Mouse (Mus musculus) forebrain, embryonic 10.5 days (tissue): ENCODE measurements around the gene Apc2. TPM values are rescaled to one million over a fixed set of nuclear protein-coding genes. Genes with fewer than 3 reads are reported as not detected.
"Not testable (repeated sequence)": the region's sequence is repeated elsewhere in the genome, so short reads cannot be mapped to it uniquely, and the experiment has no call there.

Experiments used
- DNase-seq: peaks from one replicate; pipeline ENCODE4 v3.0.0-alpha.2; 2017; ENCODE audit warnings: low spot score; ENCODE audit errors: extremely low spot score
- H3K27ac ChIP-seq: fragments of 300-500 bp; sonication (generic); 2 replicates; pipeline ENCODE4 v1.5.1; 2016; ENCODE audit warnings: mild to moderate bottlenecking
- H3K27me3 ChIP-seq: fragments of 300-500 bp; sonication (generic); 2 replicates; pipeline ENCODE4 v1.6.1; 2016; ENCODE audit warnings: mild to moderate bottlenecking; ENCODE audit not compliant: poor library complexity, severe bottlenecking
- H3K36me3 ChIP-seq: fragments of 300-500 bp; sonication (generic); replicated peaks from 2 replicates; pipeline ENCODE4 v1.6.1; 2016; ENCODE audit warnings: mild to moderate bottlenecking, moderate library complexity
- H3K4me1 ChIP-seq: fragments of 300-500 bp; sonication (generic); 2 replicates; pipeline ENCODE4 v1.6.1; 2016
- H3K4me3 ChIP-seq: fragments of 300-500 bp; sonication (generic); 2 replicates; pipeline ENCODE4 v1.5.1; 2016; ENCODE audit warnings: mild to moderate bottlenecking, moderate library complexity
- H3K9me3 ChIP-seq: fragments of 300-500 bp; sonication (generic); 2 replicates; pipeline ENCODE4 v1.6.1; 2016; ENCODE audit warnings: mild to moderate bottlenecking, moderate library complexity
- WGBS: fragments of 180-500 bp; shearing (Covaris S2); methylation state at CpG from one replicate; pipeline ENCODE4 v1.1.7; 2016; 5-methylcytosine and 5-hydroxymethylcytosine counted together
- polyA plus RNA-seq: library from polyadenylated mRNA; unstranded; fragments of >200 nt; fragmentation: Nextera tagmentation; extraction: Ambion mirVana; gene quantifications from 2 replicates; pipeline ENCODE4 v1.2.1, GENCODE M21; 2016

Apc2 gene
- polyA plus RNA-seq, result 19.4 and 27.0 TPM in 2 replicates

DNA sequence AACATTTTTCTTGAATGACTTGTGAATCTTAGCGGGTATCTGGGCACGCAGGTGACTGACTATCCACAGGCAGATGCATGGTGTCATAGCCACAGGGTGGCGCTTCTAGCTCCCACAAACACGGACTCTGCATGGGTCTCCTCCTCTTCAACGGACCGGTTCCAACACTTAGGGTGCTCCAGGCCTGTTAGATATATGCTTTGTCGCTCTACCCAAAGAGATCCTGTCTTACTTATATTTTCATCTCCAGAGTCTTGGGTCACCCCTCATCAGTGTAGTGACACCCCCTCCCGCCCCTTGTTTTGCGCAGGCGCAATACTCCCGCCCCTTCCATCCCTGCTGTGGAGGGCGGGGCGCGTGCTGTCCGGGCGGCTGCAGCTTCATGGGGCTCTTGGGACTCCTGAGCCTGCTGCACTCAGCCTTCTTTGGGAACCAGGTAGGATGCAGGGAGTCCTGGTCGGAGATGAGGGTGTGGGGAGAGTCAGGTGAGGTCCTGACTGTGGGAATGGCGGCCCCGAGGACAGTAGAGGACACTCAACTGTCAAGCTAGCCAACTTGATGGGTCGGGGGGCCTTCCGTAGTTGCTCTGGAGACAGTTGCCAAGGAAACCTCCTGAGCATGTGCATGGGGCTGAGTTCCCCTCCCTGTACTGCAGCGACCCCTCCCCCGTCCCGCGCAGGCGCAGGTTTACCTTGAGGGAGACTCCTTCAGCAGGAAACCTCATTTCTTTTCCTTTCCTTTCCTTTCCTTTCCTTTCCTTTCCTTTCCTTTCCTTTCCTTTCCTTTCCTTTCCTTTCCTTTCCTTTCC, at the start of gene Apc2:
TSS of gene Apc2 (plus strand) at position 360 of the 808 bp plus-strand sequence.
- peak; percentile 81 for DNase-seq
- peaks cover 26% of the 10 kb centered on the region for H3K36me3 ChIP-seq
- no peaks in the 10 kb centered on the region for H3K9me3 ChIP-seq
- 1% methylated on average over 26 of the region's 26 CpGs for WGBS
- peaks cover 45% of the 10 kb centered on the region for H3K27me3 ChIP-seq
- H3K4me3 ChIP-seq, result peak within 1 kb of the TSS; percentile 98
- H3K27ac ChIP-seq, result peak within 1 kb of the TSS; percentile 85
- peaks cover 84% of the 10 kb centered on the region for H3K4me1 ChIP-seq

DNA sequence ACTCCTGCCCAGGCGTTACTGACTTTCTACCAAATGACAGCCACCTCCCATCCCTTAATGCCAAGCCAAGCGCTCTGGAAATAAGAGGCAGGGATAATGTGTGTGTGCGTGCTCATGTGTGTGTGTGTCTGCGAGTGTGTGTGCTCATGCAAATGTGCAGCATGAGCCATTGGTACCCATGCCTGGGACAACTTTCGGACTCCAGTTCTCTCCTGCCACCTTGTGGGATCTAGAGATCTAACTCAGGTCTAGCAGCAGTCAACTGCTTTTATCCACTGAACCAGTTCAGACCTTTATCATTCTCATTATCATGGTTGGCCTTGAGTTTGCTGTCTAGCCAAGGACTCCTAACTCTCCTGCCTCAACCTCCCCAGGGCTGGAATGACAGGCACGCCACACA, 47.9 kb upstream of the Apc2 start:
- no peak for DNase-seq
- 68% methylated on average over 6 of the region's 6 CpGs for WGBS

DNA sequence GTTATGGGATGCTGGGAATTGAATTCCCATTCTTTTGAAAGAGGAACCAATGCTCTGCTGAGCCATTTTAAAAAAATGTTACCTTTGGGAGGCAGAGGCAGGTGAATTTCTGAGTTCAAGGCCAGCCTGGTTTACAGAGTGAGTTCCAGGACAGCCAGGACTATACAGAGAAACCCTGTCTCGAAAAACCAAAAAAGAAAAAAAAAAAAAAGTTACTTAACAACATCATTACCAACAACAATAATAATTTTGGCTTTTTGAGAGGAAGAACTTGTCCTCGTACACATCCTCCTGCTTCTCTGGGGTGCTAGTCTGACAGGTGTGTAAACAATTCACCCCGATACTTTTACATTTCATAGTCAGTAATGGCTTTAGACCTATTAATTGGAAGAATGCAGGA, 47.3 kb upstream of the Apc2 start:
- peaks cover 26% of the 10 kb centered on the region for H3K36me3 ChIP-seq
- not testable (repeated sequence) for DNase-seq, H3K9me3 ChIP-seq, H3K27me3 ChIP-seq
- 66% methylated on average over 3 of the region's 3 CpGs for WGBS
- peak overlapping the region; percentile 74 for H3K4me3 ChIP-seq
- 0 out of 2 replicates have a peak overlapping the region, but pooled peaks have one; percentile 91 for H3K27ac ChIP-seq
- peaks cover 36% of the 10 kb centered on the region for H3K4me1 ChIP-seq

More for the DNA sequence above, 47.9 kb upstream of the Apc2 start:
- H3K9me3 ChIP-seq, result no peaks in the 10 kb centered on the region
- H3K27ac ChIP-seq, result no peak overlapping the region
- peaks cover 36% of the 10 kb centered on the region for H3K4me1 ChIP-seq
- peaks cover 26% of the 10 kb centered on the region for H3K36me3 ChIP-seq
- H3K27me3 ChIP-seq, result no peaks in the 10 kb centered on the region
- 0 out of 2 replicates have a peak overlapping the region, but pooled peaks have one; percentile 74 for H3K4me3 ChIP-seq

DNA sequence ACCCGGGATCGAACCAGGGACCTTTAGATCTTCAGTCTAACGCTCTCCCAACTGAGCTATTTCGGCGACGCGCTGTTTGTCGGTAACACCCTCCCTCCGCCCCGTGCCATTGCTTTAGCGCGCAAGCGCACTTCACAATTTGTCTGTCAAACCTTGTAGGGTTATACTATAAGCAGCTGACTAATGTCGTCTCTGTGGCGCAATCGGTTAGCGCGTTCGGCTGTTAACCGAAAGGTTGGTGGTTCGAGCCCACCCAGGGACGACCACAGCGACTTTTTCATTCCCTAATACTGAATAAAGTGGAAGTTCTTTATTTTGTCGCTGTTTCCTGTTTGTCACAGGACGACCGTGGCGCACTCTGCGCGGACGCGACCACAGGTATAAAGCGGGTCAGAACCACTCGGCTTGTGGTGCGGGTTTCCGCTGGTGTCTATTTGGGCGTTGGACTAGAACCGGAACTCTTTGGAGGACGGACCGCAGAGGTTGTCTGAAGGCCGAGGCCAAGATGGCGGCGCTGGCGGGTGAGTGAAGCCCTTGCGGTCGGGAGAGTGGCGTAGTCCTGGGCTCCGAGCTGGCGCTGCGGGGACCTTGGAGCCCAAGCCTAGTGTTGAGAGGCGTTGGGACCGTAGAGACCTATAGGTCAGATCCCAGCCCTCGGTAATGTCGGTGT, 46.7 kb upstream of the Apc2 start, which contains the start of gene Ndufs7:
TSS of gene Ndufs7 (plus strand) at position 151 of the 670 bp plus-strand sequence.
- Histone ChIP-seq H3K36me3 (peaks cover 26% of the 10 kb centered on the region), H3K4me1 (peaks cover 36% of the 10 kb centered on the region), H3K9me3 (no peaks in the 10 kb centered on the region), H3K4me3 (peak within 1 kb of the TSS; percentile 74), H3K27me3 (no peaks in the 10 kb centered on the region), H3K27ac (peak within 1 kb of the TSS; percentile 91)
- WGBS, result under 1% methylated on average over 53 of the region's 53 CpGs
- peak; percentile 92 for DNase-seq

DNA sequence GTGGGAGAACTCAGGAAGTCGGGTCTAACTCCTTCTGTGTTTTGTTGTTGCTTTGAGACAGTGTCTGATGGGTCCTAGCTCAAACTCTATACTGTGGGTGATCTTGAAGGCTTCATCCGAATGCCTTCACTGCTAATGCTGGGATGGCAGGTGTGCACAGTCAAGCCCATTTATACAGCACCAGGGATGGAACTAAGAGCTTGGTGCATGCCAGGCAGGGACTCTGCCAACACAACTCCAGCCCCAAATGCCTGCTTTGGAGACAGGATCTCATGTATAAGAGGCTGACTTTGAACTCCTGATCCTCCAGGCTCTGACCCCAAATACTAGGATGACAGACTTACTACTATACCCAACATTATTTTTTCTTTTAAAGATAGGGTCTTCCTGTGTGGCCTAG, 45.7 kb upstream of the Apc2 start:
- Histone ChIP-seq H3K36me3 (peaks cover 28% of the 10 kb centered on the region), H3K4me1 (peaks cover 36% of the 10 kb centered on the region), H3K27me3 (no peaks in the 10 kb centered on the region), H3K9me3 (no peaks in the 10 kb centered on the region), H3K4me3 (peak overlapping the region; percentile 74), H3K27ac (peak overlapping the region; percentile 91)
- 46% methylated on average over 2 of the region's 2 CpGs for WGBS
- no peak for DNase-seq

DNA sequence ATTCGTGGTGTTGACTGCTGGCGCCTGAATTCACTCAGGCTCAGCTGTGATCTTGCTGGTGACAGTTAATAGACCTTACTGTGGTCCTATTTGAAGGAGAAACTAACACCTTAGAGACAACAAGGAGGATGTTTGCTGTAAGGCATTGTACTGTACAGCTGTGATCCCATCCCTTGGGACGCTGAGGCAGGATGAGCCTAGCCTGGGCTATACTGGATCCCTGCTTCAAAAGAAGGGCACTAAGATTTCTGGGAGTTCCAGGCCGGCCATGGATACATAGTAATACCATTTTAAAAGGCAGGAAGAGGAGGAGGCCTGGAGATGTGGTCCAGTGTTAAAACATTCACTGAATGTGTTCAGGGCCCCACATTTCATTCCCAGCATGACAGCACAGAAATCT, 45.2 kb upstream of the Apc2 start:
- H3K9me3 ChIP-seq, result no peaks in the 10 kb centered on the region
- no peak overlapping the region for H3K27ac ChIP-seq
- no peaks in the 10 kb centered on the region for H3K27me3 ChIP-seq
- peaks cover 33% of the 10 kb centered on the region for H3K36me3 ChIP-seq
- WGBS, result 90% methylated on average over 4 of the region's 4 CpGs
- peaks cover 31% of the 10 kb centered on the region for H3K4me1 ChIP-seq
- H3K4me3 ChIP-seq, result peak overlapping the region; percentile 74
- no peak for DNase-seq

DNA sequence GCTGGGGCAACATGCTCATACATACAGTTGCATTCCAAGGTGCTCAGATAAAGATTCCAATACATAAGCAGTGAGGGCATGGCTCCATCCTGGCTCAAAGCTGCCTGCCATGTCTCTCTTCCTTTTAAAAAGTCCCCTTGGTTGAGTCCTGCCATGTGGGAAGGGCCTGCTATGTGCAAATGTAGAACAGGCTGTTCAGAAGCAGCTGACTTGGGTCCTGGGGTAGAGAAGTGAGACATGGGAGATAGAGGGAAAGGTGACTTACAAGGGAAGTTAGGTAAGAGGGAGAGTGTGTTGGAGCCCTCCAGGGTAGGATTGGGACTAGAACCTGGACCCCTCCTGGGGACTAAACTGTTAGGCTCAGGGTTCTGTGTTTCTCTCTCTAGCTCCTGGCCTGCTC, 43.8 kb upstream of the Apc2 start:
- DNase-seq, result no peak
- peaks cover 47% of the 10 kb centered on the region for H3K36me3 ChIP-seq
- H3K4me3 ChIP-seq, result no peak overlapping the region
- H3K4me1 ChIP-seq, result peaks cover 32% of the 10 kb centered on the region
- H3K27ac ChIP-seq, result no peak overlapping the region
- no peaks in the 10 kb centered on the region for H3K9me3 ChIP-seq
- H3K27me3 ChIP-seq, result no peaks in the 10 kb centered on the region

DNA sequence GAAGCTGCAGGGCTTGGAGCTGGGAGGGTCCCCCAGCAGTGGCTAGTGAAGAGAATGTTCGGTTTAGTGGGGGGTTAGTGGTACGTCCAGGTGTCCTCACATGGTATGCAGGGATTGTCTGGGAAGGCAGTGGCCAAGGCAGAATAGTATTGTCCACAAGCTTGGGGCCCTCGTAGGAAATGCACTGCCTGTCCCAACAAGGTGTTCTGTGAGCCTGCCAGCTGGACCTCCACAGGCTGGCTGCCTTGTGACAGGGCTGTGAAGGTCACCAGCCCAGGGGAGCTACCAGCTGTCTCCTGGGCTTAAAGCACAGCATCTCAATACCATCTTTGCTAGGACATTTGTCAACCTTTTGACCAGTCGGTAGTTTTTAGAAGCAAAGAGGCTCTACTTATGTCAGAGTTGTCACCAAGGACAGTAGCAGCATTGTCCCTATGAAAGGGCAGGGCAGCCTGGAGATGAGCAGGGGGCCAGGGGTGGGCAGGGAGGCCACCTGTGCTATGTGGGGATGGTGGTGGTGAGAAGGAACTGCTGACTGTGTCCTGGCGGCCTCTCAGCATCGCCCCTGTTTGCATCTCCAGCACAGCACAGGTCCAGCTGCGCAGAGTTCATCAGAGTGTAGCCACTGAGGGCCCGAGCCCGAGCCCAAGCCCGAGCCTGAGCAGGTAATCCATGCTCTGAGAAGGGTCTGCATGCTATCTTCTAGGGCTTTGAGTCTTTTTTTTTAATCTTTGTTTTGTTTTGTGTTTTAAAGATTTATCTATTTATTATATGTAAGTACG, 43.1 kb upstream of the Apc2 start:
- Histone ChIP-seq H3K27me3 (no peaks in the 10 kb centered on the region), H3K36me3 (peaks cover 53% of the 10 kb centered on the region), H3K4me3 (no peak overlapping the region), H3K27ac (no peak overlapping the region), H3K9me3 (no peaks in the 10 kb centered on the region), H3K4me1 (peaks cover 31% of the 10 kb centered on the region)
- no peak for DNase-seq
- 92% methylated on average over 11 of the region's 11 CpGs for WGBS

DNA sequence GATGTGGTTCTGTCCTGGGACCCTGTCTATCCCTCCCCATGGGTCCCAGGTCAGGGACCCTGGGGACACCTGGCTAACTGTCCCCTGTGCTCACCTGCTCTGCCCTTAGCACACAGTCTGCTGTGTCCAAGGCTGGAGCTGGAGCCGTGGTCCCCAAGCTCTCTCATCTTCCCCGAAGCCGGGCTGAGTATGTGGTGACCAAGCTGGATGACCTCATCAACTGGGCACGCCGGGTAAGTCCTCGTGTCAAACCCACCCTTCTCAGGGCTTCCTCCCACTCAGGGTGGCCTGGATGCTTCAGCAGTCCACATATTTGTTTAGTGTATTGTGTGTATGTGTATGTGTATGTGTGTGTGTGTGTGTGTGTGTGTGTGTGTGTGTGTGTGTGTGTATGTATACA, 42.2 kb upstream of the Apc2 start:
- Histone ChIP-seq H3K27me3 (no peaks in the 10 kb centered on the region), H3K4me3 (no peak overlapping the region), H3K36me3 (peaks cover 62% of the 10 kb centered on the region), H3K4me1 (peaks cover 29% of the 10 kb centered on the region), H3K9me3 (no peaks in the 10 kb centered on the region), H3K27ac (no peak overlapping the region)
- WGBS, result 91% methylated on average over 6 of the region's 6 CpGs
- DNase-seq, result no peak

DNA sequence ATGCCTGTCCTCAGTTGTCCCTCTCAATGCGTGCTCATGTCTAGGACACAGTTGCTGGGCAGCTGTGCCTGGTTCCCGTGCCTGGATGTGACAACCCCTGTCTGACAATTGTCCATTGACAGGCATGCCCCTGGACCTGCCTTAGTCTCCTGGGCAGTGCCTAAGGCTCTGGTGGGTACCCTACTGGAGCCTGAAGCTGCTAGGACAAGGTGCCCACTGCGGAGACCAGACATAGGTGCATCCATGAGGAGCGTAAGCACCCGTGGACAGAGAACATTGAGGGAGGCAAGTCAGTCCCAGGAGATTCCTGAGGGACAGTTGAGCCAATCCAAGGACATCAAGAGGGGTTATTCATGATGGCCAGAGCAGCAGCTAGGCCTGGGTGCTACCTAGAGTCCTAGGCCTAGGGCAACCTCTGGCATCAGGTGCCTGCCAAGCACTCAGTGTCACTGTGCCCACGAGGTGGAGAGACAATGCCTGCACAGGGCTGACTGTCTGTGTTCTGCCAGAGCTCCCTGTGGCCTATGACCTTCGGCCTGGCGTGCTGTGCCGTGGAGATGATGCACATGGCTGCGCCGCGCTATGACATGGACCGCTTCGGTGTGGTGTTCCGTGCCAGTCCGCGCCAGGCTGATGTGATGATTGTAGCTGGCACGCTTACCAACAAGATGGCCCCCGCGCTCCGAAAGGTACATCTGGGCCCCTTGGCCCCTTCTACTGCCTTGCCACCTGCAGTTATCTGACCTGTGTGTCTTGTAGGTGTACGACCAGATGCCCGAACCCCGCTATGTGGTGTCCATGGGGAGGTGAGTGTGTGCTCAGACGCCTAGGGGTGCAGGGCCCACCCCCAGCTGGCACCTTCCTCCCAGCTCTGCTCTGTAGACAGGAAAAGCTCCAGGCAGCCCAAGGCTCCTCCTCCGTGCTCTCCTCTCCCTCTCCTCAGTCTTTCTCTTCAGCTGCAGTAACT, 41.2 kb upstream of the Apc2 start:
- Histone ChIP-seq H3K4me3 (no peak overlapping the region), H3K27ac (no peak overlapping the region), H3K36me3 (peaks cover 72% of the 10 kb centered on the region), H3K4me1 (peaks cover 39% of the 10 kb centered on the region), H3K27me3 (peaks cover 7% of the 10 kb centered on the region), H3K9me3 (no peaks in the 10 kb centered on the region)
- DNase-seq, result no peak
- 95% methylated on average over 26 of the region's 26 CpGs for WGBS

DNA sequence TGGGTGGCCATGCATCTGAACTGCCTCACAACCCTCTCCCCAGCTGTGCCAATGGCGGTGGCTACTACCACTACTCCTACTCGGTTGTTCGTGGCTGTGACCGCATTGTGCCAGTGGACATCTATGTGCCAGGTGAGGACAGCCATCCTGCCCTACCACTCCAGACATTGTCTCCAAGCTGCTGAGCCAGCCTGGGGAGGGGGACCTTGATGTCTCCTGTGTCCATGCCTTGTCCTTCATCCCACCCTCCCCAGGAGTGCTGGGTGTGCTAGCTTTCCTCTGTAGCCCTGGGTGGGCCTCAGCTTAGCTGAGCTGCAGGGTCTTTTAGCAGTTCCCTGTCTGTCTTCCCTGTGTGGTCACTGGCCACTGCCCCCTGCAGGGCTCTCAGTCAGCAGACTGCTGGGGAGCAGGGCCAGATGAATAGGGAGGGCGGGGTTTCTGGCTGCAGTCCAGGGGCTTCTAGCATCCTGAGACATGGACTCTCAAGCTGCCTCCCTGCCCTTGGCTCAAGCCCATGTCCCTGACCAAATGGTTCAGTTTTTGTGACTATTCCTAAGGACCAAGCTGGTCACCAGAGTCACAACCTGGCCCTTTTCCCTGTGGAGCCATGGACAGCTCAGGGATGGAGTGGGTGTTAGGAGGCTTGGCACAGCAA, 39.8 kb upstream of the Apc2 start:
- peaks cover 12% of the 10 kb centered on the region for H3K27me3 ChIP-seq
- no peaks in the 10 kb centered on the region for H3K9me3 ChIP-seq
- H3K27ac ChIP-seq, result no peak overlapping the region
- peaks cover 72% of the 10 kb centered on the region for H3K36me3 ChIP-seq
- 89% methylated on average over 5 of the region's 5 CpGs for WGBS
- no peak overlapping the region; the same call in 1 of the 2 replicates for H3K4me3 ChIP-seq
- peaks cover 39% of the 10 kb centered on the region for H3K4me1 ChIP-seq
- no peak for DNase-seq
